9 mouse cellular contexts compared by ENCODE assay signal in the genomic region with DNA sequence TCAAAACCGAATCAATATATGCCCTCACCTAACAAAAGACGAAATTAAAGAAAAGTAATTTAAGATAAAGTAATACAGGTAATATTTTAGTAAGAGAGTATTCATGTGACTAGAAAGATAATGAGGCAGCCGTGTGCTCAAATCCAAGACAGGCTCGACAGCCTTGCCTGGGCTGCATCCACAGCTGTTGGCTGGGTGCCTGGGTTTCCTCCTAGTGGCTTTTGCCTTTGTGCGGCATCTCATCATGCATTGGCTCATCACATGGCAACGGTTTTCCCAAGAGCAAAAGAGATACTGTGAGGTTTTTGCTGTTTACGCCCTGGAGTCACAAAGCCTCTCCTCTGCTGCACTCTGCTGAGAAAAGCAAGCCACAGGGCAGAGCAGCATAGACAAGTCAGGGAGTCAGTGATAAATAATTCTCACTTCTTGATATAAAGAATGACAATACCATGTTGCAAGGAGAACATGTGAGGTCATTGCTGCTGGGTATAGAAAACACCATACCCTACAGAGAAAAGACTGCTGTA.
A peak's percentile ranks its signal among the peaks of the same experiment; 100 is the strongest.
DNase-seq lines count a peak whose midpoint lies in the region; ATAC-seq and TF ChIP-seq lines count a peak whose summit lies in the region.
"Had no signal": no experiment of that assay in that cellular context is flagged by ENCODE, and none has a peak within 500 bp of the region (broad histone marks: within the 10 kb centered on the region; RNA-seq: fewer than 3 reads in every experiment).

No protein-coding gene starts in this region.

- no peaks in the 10 kb centered on the region for H3K9me3 ChIP-seq in midbrain, embryonic 13.5 days
- no peaks in the 10 kb centered on the region for H3K9me3 ChIP-seq in midbrain, embryonic 11.5 days (ENCODE audit: control insufficient read depth, low read length)
- H3K9me3 ChIP-seq in neural tube, embryonic 14.5 days (ENCODE audit: control insufficient read depth, low read length) = no peaks in the 10 kb centered on the region

- no peak overlapping the region for H3K4me2 ChIP-seq in midbrain, embryonic 13.5 days (replicated peaks)
- H3K4me2 ChIP-seq in midbrain, embryonic 11.5 days = no peak overlapping the region
- no peak overlapping the region for H3K4me2 ChIP-seq in neural tube, embryonic 14.5 days (ENCODE audit: low read depth, low read length)

- no peaks in the 10 kb centered on the region for H3K36me3 ChIP-seq in midbrain, embryonic 13.5 days
- H3K36me3 ChIP-seq in midbrain, embryonic 11.5 days (ENCODE audit: control insufficient read depth, insufficient read depth, low read length) = no peaks in the 10 kb centered on the region
- H3K36me3 ChIP-seq in neural tube, embryonic 14.5 days (ENCODE audit: control insufficient read depth, insufficient read depth, low read length) = no peaks in the 10 kb centered on the region

- TF ChIP-seq POLR2A in cerebellum, adult 2 months (IDR thresholded peaks at IDR 0.05; ENCODE audit: borderline replicate concordance, insufficient read depth, low read length) = no peak

- ATAC-seq in cerebellum, adult (ENCODE audit: insufficient number of reproducible peaks, low FRiP score, low TSS enrichment) = no peak
- peak; percentile 82; the same call in 1 of the 2 replicates for ATAC-seq in midbrain, embryonic 13.5 days
- no peak for ATAC-seq in midbrain, embryonic 11.5 days (ENCODE audit: low FRiP score)
- ATAC-seq in neural tube, embryonic 14.5 days (ENCODE audit: low read depth) = peak; percentile 88
- ATAC-seq in megakaryocyte, adult 5-6 weeks (ENCODE audit: poor library complexity, severe bottlenecking) = no peak

- H3K4me3 ChIP-seq in cerebellum, adult 2 months (replicated peaks; ENCODE audit: insufficient read depth, low read depth, low read length) = no peak overlapping the region
- no peak overlapping the region for H3K4me3 ChIP-seq in midbrain, embryonic 13.5 days (replicated peaks)
- no peak overlapping the region for H3K4me3 ChIP-seq in midbrain, embryonic 11.5 days (ENCODE audit: low read depth, low read length)
- no peak overlapping the region for H3K4me3 ChIP-seq in neural tube, embryonic 14.5 days (ENCODE audit: low read depth, low read length)

- H3K27me3 ChIP-seq in cerebellum, adult 2 months (ENCODE audit: control insufficient read depth, insufficient read depth, low read length) = no peaks in the 10 kb centered on the region
- H3K27me3 ChIP-seq in midbrain, embryonic 13.5 days = no peaks in the 10 kb centered on the region
- no peaks in the 10 kb centered on the region for H3K27me3 ChIP-seq in midbrain, embryonic 11.5 days (ENCODE audit: control insufficient read depth, insufficient read depth, low read length)
- no peaks in the 10 kb centered on the region for H3K27me3 ChIP-seq in neural tube, embryonic 14.5 days (ENCODE audit: control insufficient read depth, insufficient read depth, low read length)

- no peak for TF ChIP-seq CTCF in cerebellum, adult 2 months (IDR thresholded peaks at IDR 0.05; ENCODE audit: borderline replicate concordance, insufficient read depth, low read depth, low read length)

- H3K27ac ChIP-seq in cerebellum, adult 2 months (ENCODE audit: insufficient read depth, low read length) = no peak overlapping the region
- no peak overlapping the region for H3K27ac ChIP-seq in midbrain, embryonic 13.5 days
- no peak overlapping the region for H3K27ac ChIP-seq in midbrain, embryonic 11.5 days (ENCODE audit: low read depth, low read length)
- no peak overlapping the region for H3K27ac ChIP-seq in neural tube, embryonic 14.5 days (ENCODE audit: low read depth, low read length)

- no peak overlapping the region for H3K9ac ChIP-seq in midbrain, embryonic 13.5 days (replicated peaks)
- H3K9ac ChIP-seq in midbrain, embryonic 11.5 days (ENCODE audit: low read length) = no peak overlapping the region
- no peak overlapping the region for H3K9ac ChIP-seq in neural tube, embryonic 14.5 days (replicated peaks; ENCODE audit: low read depth, low read length)

- peak; percentile 17 to 18 for DNase-seq in cerebellum, adult 2 months
- no peak for DNase-seq in midbrain, embryonic 11.5 days (ENCODE audit: low spot score, missing footprints)
- peak; percentile 38 to 81 for DNase-seq in cerebellum, postnatal 4 days (ENCODE audit: low spot score in 2 of 2)
- DNase-seq in thymus, postnatal 10 days (ENCODE audit: low spot score in 2 of 2) = no peak
- DNase-seq: kidney, adult 9 months had no signal

- H3K4me1 ChIP-seq in cerebellum, adult 2 months (ENCODE audit: control insufficient read depth, insufficient read depth, low read length) = no peaks in the 10 kb centered on the region
- H3K4me1 ChIP-seq in midbrain, embryonic 13.5 days (replicated peaks) = no peaks in the 10 kb centered on the region
- no peaks in the 10 kb centered on the region for H3K4me1 ChIP-seq in midbrain, embryonic 11.5 days (ENCODE audit: control insufficient read depth, insufficient read depth, low read length)
- no peaks in the 10 kb centered on the region for H3K4me1 ChIP-seq in neural tube, embryonic 14.5 days (ENCODE audit: control insufficient read depth, insufficient read depth, low read length)

- 48% methylated on average over 7 of the region's 7 CpGs for WGBS in cerebellum, adult 2 months
- WGBS in midbrain, embryonic 13.5 days = 76% methylated on average over 7 of the region's 7 CpGs
- WGBS in midbrain, embryonic 11.5 days = 84% methylated on average over 7 of the region's 7 CpGs
- 60% methylated on average over 7 of the region's 7 CpGs for WGBS in neural tube, embryonic 14.5 days

Comparison
In these comparisons a context has a peak if more than half of its experiments do, and no peak if none do; other contexts are left out.
1. ATAC-seq: peak in midbrain, embryonic 13.5 days (single experiment) and neural tube, embryonic 14.5 days (single experiment); none in cerebellum, adult (single experiment), midbrain, embryonic 11.5 days (single experiment) and megakaryocyte, adult 5-6 weeks (single experiment).
2. DNase-seq: peak in cerebellum, adult 2 months (2 of 2) and cerebellum, postnatal 4 days (2 of 2); none in midbrain, embryonic 11.5 days (single experiment) and thymus, postnatal 10 days (0 of 2).